Mouse (Mus musculus) urinary bladder, postnatal 4 days (tissue): ENCODE measurements at regions not wholly inside any gene's neighbourhood (a gene's known extent, or its start where the extent isn't known, plus 50 kb on each side); places are given as distances from the start of the nearest gene placed in this dataset.

Experiments
- DNase-seq, 2 experiments: peaks; one replicate each; pipeline ENCODE4 v3.0.0; 2021 to 2022; ENCODE audit warnings: low spot score in 2 of 2

DNA sequence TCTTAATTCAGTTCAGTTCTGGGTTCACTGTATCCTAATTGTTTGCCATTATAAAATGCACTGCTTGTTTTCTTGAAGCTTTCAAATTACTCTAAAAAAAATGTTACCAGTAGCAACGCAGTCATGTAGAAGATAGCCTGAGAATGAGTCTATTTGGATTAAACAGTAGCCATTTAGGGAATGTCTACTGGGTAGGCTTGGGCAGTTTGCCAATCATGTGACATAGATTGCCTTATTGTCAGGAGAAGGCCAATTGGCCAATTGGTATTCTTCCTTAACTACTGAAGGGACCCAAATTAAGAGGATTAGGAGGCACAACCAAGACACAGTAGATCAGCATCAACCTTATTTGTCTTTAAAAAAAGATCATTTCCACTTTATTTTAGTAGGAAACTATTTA, 379.7 kb downstream of the Samd5 start:
- no peak for DNase-seq

DNA sequence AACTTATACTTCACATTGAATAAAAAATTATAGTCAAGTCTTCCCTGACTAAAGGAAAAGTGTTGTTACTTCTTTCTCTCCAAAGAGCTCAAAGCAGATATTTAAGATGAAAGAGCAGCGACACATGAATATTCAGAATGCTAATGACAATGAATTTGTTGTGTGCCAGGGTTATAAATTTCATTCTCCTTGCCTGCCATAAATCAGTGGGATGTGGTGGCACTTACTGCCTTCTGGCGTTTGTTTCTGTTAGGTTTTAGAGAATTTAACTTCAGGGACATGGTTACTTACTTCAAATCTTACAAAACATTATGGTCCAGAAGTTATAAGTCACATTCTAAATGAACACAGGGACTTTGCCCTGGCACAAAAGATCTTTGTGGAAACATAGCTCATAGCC, 380.4 kb downstream of the Samd5 start:
- DNase-seq = no peak

DNA sequence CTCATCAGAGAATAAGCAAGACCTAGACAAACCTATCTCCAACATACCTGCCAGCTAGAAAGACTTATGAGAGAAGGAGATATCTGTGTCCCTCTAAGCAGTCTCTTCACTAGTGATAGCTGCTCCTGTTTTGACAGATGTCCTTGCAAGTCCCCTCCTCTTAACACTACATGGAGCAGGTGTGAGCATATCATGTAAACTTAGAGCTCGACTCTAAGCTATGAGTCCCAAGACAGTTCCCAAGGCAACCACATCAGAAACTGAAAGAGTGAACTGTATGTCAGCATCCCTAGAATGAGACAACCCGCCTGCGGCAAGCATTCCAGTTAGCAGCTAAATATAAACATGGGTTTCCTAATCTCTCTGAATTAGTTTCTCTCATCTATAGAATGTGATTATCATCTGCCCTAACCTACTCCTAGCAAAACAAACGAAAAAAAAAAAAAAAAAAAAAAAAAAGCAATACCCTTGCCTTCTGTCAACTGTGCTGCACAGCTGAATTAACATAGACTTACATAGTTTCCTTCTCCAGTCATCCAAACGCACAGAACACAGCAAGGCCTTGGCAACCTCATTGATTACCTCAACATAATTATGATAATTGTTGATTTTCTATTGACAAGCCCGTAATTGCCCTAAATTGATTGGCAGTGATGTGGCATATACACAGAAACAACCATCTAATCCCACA, 383.4 kb downstream of the Samd5 start:
- no peak for DNase-seq

DNA sequence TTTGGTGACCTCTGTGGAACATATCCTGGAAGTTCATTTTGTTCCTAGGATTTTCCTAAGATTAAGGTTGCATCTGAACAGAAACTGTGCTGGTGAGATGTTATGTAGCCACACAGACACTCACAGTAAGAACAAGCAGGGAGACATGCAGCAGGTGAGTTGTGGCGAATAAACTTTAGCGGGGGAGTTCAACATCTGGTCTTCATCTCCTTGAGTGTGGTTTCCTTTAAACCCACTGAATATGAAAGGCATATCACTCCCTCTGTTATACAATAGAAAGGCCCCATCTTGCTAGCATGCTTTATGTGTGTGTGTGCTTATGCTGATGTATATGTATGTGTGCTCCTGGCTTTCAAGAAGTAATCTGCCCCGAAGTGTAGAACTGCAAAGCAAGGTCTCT, 387.1 kb upstream of the Sash1 start:
- no peak for DNase-seq

DNA sequence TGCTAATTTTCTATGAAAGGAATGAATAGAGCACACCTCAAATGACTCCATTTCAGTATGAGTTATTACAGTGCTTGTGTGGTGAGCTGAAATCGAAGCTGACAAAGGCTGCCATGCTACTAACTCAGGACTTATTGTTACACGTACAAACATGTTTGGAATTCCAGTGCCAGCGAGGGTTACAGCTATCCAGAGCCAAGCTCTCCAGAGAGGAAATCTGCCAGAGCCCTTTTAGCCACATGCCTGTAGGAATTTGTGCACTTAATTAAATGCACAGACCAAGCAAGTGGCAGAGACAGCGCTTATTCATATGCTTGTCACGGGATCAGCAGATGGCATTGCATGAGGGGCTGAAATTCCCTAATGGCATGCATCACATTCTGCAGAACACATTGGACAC, 386.4 kb upstream of the Sash1 start:
- no peak for DNase-seq

DNA sequence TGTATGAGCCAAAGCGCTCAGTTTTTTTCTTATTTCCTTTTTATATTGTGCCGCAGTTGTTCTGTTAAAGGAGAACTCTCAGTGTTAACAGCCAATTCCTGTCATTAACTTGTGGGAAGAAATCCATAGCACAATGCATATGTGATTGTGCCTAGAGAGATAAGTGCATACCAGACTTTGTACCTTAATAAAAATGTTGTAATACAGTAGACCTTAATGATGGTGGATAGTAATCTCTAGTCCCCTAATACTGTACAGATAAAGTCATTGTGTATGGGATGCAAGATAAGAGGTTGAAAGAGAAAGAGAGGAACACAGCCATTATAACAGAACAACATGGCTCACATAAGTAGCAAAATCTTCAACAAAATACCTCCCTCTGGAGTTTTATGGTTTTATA, 379.7 kb upstream of the Sash1 start:
- DNase-seq = no peak

DNA sequence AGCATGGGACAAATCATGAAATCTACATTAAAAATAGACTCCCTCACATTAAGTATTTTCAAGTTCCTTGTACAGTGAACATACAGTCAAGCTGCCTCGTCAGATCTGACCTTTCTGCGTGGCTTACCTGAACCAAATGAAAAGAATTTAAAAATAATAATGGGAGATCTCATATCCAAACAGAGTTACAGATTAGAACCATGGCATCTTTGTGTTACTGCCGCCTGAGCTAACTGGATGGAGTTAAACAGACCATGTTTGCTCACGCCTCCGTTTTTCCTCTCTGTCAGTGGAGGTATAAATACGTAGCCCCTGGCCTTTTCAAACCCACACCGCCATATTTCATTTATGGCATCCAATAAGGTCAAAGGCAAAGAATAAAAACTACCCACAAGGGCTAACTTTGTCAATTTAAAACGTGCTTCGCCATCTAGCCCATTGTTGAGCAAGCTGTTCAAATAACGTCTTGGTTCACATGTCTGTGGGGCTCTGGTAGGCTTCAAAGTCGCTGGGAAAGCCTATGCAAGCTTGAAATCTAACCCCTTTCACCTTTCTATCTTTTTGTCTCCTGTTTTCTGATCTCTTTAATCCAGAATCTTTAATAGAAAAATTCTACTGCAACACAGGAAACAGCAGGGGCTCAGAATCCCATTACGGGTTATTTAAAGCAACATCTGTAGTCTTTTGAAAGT, 378.6 kb upstream of the Sash1 start:
- no peak for DNase-seq

DNA sequence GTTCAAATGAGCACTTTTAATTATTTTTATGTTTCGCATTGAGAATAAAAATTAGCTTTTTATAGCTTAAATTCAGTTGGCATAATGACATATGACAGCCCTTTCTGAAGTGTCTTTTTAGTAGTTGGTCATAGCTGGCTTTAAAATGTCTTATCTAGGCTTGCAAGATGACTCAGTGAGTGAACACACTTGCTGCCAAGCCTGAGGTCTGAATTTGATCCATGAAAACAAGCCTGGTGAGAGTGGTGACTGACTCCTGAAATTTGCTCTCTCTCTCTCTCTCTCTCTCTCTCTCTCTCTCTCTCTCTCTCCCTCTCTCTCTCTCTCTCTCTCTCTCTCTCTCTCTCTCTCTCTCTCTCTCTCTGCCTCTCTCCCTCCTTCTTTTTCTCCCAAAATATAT, 372.8 kb upstream of the Sash1 start:
- no peak for DNase-seq

DNA sequence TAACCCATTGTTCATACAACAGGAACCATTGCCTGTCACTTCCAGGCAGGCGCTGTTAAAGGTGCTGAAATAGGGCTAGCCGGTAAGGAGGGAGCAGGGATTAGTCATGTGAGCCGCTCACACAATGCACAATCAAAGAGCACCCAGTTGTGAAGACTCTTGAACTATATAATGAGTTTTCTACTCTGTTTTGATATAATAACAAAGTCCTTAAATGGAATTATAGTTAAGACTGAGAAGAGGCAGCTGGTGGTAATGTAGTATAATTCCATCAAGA, 367.0 kb upstream of the Sash1 start:
- no peak for DNase-seq

DNA sequence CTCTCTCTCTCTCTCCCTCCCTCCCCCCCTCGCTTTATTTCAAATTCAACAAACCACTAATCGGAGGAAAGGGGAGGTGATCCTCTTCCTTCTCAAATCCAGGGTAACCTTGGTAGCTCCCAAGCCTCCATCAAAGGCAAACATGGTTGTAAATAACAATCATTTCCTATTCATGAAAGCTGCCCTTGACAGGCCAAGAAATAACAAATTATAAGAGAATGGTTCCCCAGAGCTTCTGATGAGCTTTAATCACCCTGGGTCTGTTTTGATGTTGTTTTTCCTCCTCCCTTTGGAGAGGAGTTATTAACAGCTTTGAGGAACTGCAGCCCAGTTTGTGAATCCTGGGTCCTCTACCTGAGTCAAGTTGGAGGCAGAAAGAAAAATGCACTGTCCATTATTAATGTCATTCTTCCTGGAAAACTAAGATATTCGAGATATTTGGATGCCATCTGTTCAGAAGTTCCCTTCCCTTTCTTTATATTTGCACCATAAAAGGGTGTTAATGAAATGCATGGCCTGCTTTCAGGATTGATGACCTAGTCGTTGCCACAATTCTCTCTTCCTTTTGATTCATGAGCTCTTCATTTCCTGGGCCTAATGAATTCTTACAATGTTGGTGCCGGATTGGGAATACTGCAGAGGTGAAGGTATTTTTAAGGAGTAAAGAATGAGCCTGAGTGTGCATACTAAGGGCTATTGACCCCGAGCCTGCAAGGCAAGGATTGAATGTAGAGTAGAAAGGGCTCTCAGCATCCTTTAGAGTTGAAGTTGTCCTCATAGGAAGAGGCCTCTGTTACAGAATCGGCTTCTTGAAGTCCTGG, 366.5 kb upstream of the Sash1 start:
- DNase-seq = no peak

DNA sequence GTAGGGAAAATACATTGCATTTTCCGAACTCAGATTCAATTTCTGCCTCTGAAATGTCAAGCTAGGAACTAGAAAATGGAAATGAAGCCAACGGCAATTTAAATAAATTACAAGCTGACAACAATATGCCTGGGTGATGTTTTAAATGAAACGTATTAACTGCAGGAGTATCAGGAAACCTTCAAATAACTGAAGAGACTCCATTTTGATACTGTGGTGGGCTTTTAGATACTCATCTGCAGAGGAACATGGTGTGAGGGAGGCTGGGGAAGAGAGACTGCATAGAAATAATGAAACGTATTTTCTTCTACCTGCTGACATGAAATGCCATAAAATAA, 357.4 kb upstream of the Sash1 start:
- no peak for DNase-seq

DNA sequence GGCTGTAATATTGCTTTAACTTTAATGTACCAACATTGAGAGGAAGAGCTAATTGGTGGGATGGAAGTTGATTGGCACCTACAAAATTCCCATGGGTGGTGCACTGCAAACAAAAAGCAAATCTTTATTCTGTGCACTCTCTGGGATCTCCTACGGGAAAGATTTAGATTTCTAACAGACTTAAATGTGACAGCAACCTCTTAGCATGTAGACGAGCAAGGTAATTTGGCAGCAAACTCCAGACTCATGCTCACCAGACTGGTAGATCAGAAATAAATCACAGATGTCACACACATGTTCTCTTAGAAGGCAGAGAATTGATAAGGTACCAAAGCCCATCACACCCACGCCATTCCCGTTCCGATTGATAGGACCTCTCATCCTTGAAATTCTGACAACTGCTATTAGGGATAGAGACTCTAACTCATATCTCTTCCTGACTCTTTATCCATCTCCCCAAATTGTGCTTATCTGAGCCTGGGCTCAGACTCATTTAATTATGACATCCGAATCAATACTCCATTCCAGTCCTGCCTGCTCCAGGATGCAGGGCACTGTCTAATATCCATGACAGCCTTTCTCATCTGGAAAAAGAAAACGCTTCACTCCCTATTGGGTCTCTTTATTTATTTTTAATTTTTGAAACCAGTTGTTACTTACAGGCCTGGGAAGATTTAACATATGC, 356.9 kb upstream of the Sash1 start:
- no peak for DNase-seq

DNA sequence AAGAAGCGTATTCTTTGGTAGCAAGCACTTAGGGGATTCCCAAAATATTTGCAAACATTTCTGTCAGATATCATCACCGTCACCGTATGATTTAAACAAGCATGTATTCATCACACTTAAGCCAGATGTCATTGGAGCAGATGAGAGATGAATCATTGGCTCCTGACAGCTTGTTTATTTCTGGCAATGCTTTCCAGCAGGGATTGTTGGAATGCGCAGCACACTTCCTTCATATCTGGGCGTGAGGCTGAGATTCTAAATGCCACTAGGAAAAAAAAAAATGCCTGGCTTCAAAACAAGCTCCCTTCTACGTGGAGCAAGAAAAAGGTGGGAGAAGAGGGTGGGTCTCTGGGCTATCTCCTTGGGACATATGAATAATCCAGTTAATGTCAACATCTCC, 354.1 kb upstream of the Sash1 start:
- DNase-seq = no peak

DNA sequence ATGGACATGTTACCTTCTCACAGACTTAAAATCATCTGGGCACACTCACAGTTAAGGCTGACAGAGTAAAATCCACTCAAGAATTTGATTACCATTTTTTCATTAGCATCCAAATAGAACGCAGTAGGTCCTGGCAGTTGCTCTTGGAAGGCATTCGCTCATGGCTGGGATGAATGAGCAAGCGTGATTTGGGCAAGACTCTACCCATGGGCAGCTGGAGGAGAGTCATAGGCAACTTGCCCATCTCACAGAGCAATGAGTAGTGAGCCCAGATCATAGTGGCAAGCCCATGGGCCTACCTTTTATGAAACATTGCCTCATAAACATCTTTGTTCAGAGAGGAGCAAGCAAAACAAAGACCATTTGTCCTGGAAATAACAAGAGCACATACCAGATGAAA, 345.9 kb upstream of the Sash1 start:
- no peak for DNase-seq

DNA sequence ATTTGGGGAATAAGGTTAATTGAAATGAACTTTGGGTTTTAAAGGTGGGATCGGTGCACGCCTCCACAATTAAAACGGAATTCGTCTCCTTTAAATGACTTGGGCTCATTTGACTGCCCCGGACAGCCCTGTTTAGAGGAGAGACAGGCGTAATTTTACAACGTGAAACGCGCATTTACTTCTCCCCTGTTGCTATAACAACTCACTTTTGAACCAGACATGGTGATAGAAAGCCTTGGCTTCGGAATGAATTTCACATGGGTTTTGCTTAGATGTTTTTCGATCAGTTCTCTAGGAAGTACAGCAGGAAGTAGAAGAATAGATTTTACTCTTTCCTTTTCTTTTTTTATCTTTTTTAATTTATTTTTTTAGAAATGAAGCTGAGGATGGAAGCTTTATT, 343.2 kb upstream of the Sash1 start:
- no peak for DNase-seq

DNA sequence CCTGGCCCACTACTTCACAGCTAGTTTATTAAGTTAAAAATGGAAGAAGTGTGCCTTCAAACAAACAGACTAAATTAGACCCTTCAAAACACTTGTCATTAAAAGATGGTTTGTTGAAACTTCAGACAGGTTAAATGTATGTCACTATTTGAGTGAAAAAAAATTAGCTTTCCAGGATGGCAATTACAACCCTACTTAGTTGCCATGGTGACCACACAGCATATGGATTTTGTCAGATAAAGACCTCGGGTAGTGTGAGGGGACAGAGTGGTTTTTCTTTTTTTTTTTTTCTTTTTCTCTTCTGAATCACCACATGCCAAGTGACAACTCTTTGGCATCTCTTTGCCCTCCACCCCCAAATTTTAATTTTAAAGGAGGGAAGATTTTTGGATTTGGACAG, 341.5 kb upstream of the Sash1 start:
- DNase-seq = no peak

DNA sequence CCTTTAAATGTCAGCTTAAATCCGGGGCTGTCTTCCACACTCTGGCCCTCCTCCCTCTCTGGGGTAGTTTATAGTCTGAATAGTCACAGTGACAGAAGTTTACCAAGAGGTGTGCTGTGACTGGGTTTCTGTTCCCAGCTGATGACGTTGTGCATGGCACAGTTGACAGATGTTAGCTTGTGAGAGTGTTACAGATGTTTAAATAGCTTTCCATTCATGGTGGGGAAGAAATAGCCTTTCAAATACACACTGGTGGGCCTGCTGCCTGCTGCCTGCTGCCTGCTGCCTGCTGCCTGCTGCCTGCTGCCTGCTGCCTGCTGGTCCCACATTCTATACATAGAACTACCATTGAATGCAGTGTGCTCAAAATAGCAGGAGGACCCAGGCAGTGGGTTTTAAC, 324.8 kb upstream of the Sash1 start:
- no peak for DNase-seq

DNA sequence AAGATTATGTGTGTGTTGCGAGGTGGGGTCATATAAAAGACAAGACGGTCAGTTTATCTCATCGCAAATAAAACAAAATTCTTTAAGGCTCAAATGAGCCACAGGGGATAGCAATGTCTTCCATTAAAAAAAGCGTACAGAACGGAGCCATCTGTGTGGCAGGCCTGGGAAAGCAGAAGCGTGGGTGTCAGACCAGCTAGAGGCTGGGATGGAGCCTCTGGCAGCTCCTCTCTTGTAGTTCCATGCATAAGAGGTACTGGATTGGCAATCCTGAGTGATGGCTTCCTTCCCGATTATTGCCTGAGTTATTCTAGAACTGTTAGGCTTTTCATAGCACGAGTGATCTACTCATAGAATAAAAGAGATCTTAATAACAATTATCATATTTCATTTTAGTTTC, 318.2 kb upstream of the Sash1 start:
- no peak for DNase-seq

DNA sequence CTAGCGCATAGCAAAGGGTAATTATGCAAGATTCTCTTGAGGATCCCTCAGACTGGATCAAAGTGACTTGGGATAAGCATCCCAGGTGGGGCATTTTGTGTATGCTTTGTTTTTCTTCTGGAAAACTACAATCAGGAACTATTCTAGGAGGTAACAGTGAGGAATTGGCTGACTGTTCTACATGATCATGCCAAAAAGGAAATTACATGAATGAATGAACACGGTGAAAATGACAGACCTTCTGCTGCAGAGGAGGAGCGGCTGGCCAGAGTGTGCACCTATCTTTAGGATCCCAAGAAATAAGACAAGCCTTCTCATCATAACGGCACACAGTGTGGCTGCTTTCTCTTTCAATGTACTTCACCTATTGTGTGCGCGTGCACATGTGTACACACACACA, 317.5 kb upstream of the Sash1 start:
- DNase-seq = no peak

DNA sequence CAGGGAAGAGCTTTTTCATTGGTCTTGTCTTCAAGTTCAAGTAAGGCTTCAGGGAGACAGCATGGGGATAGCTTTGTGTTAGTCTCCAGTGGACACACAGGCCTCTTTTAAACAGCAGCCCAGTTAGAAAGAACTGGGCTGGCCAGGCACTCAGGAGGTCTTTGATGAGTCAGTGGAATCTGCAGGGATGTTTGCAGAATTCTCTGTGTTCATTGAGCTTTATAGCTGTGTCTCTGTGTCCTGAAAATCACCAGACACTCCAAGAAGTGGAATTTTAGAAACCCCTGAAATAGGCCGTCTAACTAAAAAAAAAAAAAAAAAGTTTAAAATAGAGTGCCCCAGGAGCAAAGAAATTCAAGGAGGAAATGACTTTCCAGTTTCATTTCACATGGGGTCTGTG, 317.1 kb upstream of the Sash1 start:
- no peak for DNase-seq

DNA sequence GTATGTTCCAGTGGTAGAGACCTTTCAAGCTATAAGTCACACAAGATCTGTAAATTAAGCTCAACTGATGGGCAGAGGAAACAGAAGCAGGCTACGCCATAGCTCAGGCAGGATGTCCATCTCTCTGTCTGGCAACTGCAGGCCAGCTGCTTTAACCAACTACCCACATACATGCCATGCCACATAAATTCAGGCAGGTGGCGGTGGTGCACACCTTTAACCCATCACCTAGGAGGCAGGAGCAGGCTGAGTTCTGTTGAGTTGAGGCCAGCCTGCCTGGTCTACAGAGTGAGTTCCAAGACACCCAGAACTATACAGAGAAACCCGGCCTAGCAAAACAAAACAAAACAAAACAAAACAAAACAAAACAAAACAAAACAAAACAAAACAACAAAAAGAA, 289.1 kb upstream of the Sash1 start:
- no peak for DNase-seq

DNA sequence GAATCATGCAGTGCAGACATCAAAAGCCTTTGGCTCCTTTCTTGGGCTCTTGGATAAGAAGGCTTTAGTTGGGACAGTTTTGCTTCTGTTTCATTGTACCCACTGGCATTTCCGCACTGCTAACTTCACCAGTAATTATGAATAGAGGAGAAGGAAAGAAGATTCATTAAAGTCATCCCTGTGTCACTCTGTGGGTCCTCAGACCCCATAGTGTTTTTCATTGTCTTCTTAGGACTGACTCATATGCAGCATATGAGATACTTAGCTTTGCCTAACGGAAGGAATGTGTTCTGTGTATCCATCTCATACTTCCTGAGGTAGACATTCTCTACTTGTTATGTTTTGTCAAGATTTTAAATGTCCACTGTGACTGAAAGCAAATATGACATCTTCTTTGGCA, 287.6 kb upstream of the Sash1 start:
- no peak for DNase-seq

DNA sequence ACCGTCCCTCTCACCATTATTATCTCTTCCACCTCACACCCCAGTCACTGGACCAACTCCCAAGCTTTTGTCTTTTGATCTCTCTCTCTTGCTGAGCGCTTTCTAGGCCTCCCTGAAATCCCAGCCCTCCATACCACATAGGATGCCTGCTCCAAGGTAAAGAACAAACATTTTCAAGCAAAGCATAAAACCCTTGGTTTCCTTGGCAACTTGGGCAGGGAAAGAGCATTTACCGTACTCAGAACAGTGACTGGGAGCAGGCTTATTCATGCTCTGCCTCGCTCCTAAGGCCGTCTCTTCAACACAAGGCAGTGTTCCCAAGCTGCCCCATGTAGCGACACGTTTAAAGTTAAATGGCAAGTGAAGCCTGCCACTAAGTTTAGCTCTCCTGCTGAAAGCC, 282.9 kb upstream of the Sash1 start:
- no peak for DNase-seq
